Mouse (Mus musculus) erythroid progenitor cell, adult 5-6 weeks (primary cell): ENCODE data around the gene Gm17409. TPM values are rescaled to one million over a fixed set of nuclear protein-coding genes. Genes with fewer than 3 reads are reported as not detected.

Experiments
- ATAC-seq: replicated peaks from 2 replicates; pipeline ENCODE4 v1.8.0; 2016; ENCODE audit warnings: moderate number of reproducible peaks, mild to moderate bottlenecking, moderate TSS enrichment, inconsistent platforms; ENCODE audit not compliant: poor library complexity, low FRiP score, severe bottlenecking
- total RNA-seq, 2 experiments: library from RNA; stranded (forward) in 1 of 2; stranded (reverse) in 1 of 2; fragments of 150-400 nt in 1 of 2; fragments of 186-747, 209-891 nt in 1 of 2; gene quantifications; 2 replicates each; pipeline versions ENCODE4 v1.2.3 to v1.2.4; 2015 to 2017; ENCODE audit warnings: low replicate concordance in 2 of 2

Gm17409 gene
- total RNA-seq (2015; ENCODE audit: low replicate concordance) (not detected in 2 replicates), total RNA-seq (2017; ENCODE audit: low replicate concordance) (not detected in 2 replicates)

DNA sequence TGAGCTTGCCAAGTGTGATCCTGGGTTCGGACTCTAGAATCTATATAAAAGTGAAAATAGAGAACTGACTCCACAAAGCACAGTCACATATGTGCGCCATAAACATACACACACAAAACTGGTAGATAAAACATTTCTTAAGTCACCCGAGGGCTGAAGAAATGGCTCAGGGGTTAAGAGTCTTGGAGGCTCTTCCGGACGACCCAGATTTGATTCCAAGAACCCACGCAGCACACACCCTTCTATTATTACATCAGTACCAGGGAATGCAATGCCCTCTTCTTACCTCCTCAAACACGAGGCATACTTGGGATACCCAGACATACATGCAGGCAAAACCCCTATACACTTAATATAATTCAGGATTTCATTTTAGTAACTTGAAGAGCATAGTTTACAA, at the start of gene Gm17409:
Gene Gm17409 (plus strand): TSS at position 301 of the 400 bp plus-strand sequence.
- ATAC-seq: no peak

GRCm38 (mm10) chr2:58423319-58423718, 46.6 kb upstream of the Gm17409 start:
- ATAC-seq: no peak

GRCm38 (mm10) chr2:58425436-58426004, 44.4 kb upstream of the Gm17409 start:
- ATAC-seq: no peak

GRCm38 (mm10) chr2:58432211-58432610, 37.7 kb upstream of the Gm17409 start:
- ATAC-seq: no peak

DNA sequence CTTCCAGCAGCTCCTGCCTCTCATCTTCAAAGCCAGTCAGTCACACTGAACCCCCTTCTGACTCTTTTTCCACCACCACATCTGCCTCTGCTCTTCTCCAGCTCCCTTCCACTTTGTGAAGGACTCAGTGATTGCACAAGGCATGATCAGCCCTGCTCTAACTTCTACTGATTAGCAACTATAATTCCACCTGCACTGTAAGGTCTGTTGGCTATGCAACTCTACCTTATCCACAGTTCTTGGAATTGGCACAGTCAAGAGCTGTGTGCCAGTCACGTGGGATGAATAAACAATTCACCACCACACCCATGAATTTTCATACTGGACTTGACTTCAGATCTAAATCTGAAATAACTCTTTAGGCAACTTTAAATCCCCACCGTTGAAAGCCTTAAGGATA, 36.6 kb upstream of the Gm17409 start:
- ATAC-seq: no peak

GRCm38 (mm10) chr2:58434438-58434837, 35.5 kb upstream of the Gm17409 start:
- ATAC-seq: no peak

- ATAC-seq: no peak
Observed at GRCm38 (mm10) chr2:58435507-58435906, 34.4 kb upstream of the Gm17409 start.

- no peak for ATAC-seq
Observed at GRCm38 (mm10) chr2:58436911-58437310, 33.0 kb upstream of the Gm17409 start.

- ATAC-seq: no peak
Observed at GRCm38 (mm10) chr2:58443163-58443562, 26.8 kb upstream of the Gm17409 start.

DNA sequence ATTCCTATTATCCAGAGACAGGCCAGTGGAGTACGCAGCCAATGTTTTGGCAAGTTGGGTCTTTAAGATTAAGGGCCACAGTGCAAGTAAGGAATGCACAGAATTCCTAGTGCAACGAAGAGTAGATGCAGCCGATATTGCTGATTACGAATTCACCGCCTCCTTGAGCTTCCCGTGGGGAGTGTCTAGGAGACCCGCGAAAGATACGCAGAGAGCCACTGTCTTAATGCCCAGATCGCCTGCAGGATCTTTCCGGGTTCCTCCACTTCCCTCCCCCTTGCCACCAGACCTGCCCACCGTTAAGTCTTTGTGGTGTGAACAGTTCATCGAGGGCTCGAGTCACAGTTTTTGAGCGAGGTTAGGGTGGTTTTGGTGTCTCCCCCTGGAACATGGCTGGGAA, 22.9 kb upstream of the Gm17409 start:
- no peak for ATAC-seq

- ATAC-seq: no peak
Observed at GRCm38 (mm10) chr2:58454095-58454865, 15.6 kb upstream of the Gm17409 start.

DNA sequence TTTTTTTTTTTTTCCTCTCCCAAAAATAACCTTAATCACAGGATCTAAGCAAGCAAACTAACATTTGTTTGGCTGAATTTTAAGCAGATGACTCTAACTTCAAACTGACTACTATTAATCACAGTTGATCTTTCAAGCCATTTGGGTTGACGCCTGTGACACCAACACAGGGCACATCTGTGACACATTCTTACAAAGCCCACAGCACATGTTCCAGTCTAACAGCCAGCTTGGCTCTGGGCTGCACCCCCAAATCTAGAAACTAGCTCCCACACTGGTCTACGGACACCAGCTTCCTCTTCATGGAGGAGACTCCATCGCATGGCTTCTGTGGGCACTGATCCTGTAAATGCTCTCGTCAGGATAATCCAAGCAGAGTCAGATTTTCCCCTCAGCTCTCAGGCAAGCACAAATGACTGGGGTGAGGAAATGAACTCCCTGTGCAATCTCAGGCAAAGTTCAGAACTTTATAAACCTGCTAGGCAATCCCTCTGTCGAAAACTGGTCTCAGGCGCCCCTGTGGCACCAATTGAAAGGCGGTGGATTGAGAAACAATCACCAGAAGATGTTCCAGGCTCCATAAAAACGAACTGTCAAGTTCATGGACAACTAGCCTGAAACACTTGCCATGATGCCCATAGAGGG, 13.0 kb upstream of the Gm17409 start:
- ATAC-seq: no peak

DNA sequence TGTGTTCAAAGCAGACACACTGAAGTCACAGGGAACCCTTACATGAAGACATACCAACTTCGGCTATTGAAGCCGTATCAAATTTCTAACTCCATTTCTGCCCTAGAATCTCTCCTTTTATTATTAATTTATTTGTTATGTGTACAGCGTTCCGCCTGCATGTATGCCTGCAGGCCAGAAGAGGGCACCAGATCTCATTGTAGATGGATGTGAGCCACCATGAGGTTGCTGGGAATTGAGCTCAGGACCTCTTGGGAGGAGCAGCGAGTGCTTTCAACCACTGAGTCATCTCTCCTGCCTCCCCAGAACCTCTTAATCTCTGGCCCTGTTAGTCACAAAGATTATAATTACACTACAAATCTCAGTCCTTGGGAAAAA, 12.4 kb upstream of the Gm17409 start:
- ATAC-seq: no peak

DNA sequence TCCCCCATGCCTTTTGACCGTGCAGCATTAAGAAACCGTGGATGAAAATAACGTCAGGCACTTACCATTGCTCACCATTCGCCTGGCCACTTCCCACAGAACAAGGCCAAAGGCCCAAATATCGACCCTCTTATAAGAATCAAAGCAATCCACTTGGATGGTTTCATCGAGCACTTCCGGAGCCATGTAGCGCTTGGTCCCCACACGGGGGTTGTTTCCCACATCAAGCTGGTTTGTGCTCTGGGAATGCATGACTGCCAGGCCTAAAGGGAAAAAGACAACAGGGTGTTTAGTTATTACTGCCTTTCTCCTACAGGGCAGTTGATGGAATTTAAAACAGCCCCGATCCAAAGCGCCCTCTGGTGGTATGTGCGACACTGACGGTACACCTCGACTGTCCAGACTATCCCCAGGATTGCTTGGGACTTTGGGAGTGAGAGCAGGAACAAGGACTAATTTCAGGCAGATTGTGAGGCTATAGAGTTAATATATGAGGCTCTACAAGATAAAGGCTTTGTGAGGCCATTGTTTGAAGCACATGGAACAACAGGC, 11.0 kb upstream of the Gm17409 start:
- ATAC-seq: no peak

GRCm38 (mm10) chr2:58470290-58470689, 374 bp downstream of the Gm17409 start:
- ATAC-seq: no peak

DNA sequence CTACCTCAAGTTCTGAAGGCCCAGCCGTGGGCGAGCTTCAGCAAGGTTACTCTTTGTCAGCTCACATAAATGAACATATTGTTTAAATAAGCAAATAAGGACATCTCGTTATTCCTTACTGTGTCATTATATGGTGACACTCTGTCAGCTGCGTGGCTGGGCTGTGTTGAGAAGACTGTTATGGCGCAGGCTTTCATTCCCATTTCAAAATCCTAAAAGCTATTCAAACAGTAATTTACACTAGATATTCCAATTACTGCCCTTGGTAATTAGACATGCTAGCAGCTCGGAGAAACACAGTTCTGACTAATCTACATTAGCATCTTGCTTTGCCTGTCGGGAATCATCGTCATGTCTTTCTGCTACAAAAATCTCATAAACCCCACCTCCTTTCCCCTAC, 5.7 kb downstream of the Gm17409 start:
- ATAC-seq: no peak

GRCm38 (mm10) chr2:58476956-58477715, 7.2 kb downstream of the Gm17409 start:
- ATAC-seq: no peak

GRCm38 (mm10) chr2:58478144-58478543, 8.2 kb downstream of the Gm17409 start:
- no peak for ATAC-seq

- no peak for ATAC-seq
Observed at GRCm38 (mm10) chr2:58479536-58479935, 9.6 kb downstream of the Gm17409 start.

GRCm38 (mm10) chr2:58480764-58481163, 10.8 kb downstream of the Gm17409 start:
- ATAC-seq: no peak
